Mouse (Mus musculus): ENCODE data around the gene Mrpl10. TPM values are rescaled to one million over a fixed set of nuclear protein-coding genes. Genes with fewer than 3 reads are reported as not detected.

Gene Mrpl10
- total RNA-seq, 2 experiments from 2014 or later: 92.1 to 94.8 TPM

- DNase-seq: no peak
These were observed 25.4 kb downstream of the Mrpl10 start for GRCm38 (mm10) chr11:97066656-97067360.

- DNase-seq: no peak
These were observed 28.0 kb downstream of the Mrpl10 start for GRCm38 (mm10) chr11:97069333-97069732.

- DNase-seq: no peak
These were observed 28.4 kb downstream of the Mrpl10 start for GRCm38 (mm10) chr11:97069770-97070169.

GRCm38 (mm10) chr11:97071129-97071528 lies 29.8 kb downstream of the Mrpl10 start:
- DNase-seq: peak; percentile 37 to 55

GRCm38 (mm10) chr11:97072533-97072932 lies 31.2 kb downstream of the Mrpl10 start:
- DNase-seq: peak; percentile 22 to 60

- DNase-seq: no peak
These were observed 32.9 kb downstream of the Mrpl10 start for GRCm38 (mm10) chr11:97074235-97074634.

- DNase-seq: no peak
These were observed 37.4 kb downstream of the Mrpl10 start for GRCm38 (mm10) chr11:97078751-97079150.

- DNase-seq: no peak
These were observed 38.9 kb downstream of the Mrpl10 start for GRCm38 (mm10) chr11:97080291-97080690.

GRCm38 (mm10) chr11:97082977-97083376 lies 41.6 kb downstream of the Mrpl10 start:
- peak; percentile 37 to 62 for DNase-seq

- peak in 1 of 2 experiments; percentile 13 for DNase-seq
These were observed 42.2 kb downstream of the Mrpl10 start for GRCm38 (mm10) chr11:97083401-97084140.

GRCm38 (mm10) chr11:97084821-97085505 lies 43.6 kb downstream of the Mrpl10 start:
- DNase-seq: no peak

- DNase-seq: no peak
These were observed 45.0 kb downstream of the Mrpl10 start for GRCm38 (mm10) chr11:97086365-97086764.

- DNase-seq: no peak
These were observed 53.2 kb downstream of the Mrpl10 start for GRCm38 (mm10) chr11:97094600-97094999.

GRCm38 (mm10) chr11:97098791-97099190 lies 57.4 kb downstream of the Mrpl10 start:
- DNase-seq: peak; percentile 39 to 45

Small RNA genes within 50 kb of the gene (microRNA-seq; reads per million reads assigned to microRNA genes)
- gene Mir8103: 3.2 to 4.6 reads per million in 2 experiments

Other genes starting within 250 kb of the Mrpl10 start
- 100 to 1,000 TPM; 458 to 487 TPM for gene Nfe2l1, start 211.6 kb upstream of the Mrpl10 start, total RNA-seq (2021)
- gene Copz2, start 191.7 kb upstream of the Mrpl10 start, total RNA-seq (2021): 10 to 100 TPM; 35.5 to 37.3 TPM
- 10 to 100 TPM; 23.4 to 25.1 TPM for gene Cdk5rap3, start 125.1 kb upstream of the Mrpl10 start, total RNA-seq (2021)
- 1 to 10 TPM in 1 of 2 experiments, under 1 TPM in 1; 0.79 to 2.2 TPM for gene Prr15l, start 113.5 kb upstream of the Mrpl10 start, total RNA-seq (2021)
- 10 to 100 TPM; 16.7 to 17.4 TPM for gene Pnpo, start 97.6 kb upstream of the Mrpl10 start, total RNA-seq (2021)
- 10 to 100 TPM in 1 of 2 experiments, 1 to 10 TPM in 1; 7.4 to 10.3 TPM for gene Sp2, start 58.6 kb upstream of the Mrpl10 start, total RNA-seq (2021)
- under 1 TPM in 1 of 2 experiments, not detected in 1; 0.21 TPM for gene Sp6, start 28.2 kb upstream of the Mrpl10 start, total RNA-seq (2021)
- 10 to 100 TPM; 15.4 TPM for gene Scrn2, start 11.6 kb upstream of the Mrpl10 start, total RNA-seq (2021)
- under 1 TPM; 0.25 to 0.36 TPM for gene Lrrc46, start 153 bp upstream of the Mrpl10 start, total RNA-seq (2021)
- 1 to 10 TPM; 3.8 to 5.1 TPM for gene Osbpl7, start 9.1 kb downstream of the Mrpl10 start, total RNA-seq (2021)
- gene Tbx21, start 73.8 kb downstream of the Mrpl10 start, total RNA-seq (2021): under 1 TPM; 0.10 to 0.41 TPM
- 10 to 100 TPM; 12.5 to 15.0 TPM for gene Tbkbp1, start 109.9 kb downstream of the Mrpl10 start, total RNA-seq (2021)
- 10 to 100 TPM; 80.8 to 82.9 TPM for gene Kpnb1, start 146.3 kb downstream of the Mrpl10 start, total RNA-seq (2021)
- 10 to 100 TPM; 75.9 to 77.7 TPM for gene Npepps, start 239.1 kb downstream of the Mrpl10 start, total RNA-seq (2021)

Measured in heart, adult 18-20 months (tissue).